ENCODE assay signal across 7 mouse cellular contexts in the genomic region with DNA sequence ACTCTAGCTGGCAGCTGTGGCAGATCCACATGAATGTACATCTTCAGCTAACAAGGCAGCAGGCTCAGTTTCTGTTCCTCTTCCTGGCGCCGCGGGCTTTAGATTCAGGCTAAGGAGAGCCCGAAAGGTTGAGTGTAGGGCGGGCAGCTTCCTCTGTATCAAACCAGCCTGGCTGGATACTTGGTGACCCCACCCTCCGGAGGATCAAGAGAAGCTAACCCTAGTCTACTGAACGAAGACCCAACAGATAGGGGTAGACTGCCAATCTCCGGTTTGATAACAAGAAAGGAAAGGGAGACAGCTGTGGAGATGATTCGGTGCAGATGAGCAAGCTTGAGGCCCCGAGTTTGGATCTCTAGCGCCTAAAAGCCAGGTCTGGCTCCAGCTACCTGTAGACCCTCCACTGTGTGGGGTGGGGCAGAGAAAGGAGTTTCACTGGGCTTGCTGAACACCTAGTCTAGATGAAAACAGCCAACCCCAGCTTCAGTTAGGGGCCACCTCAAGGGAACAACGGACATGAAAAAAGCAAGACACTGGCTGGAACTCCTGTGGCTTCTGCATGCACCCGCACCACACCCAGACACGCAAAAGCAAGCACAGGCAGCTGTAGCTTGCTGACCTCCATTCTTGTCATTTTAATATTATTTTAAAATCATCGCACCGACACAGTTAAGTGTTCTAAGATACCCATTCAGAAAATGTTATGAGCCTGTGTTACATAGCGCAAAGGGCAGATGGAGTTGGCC. TPM values are rescaled to one million over a fixed set of nuclear protein-coding genes. Genes with fewer than 3 reads are reported as not detected.
DNase-seq lines count a peak whose midpoint lies in the region; ATAC-seq and TF ChIP-seq lines count a peak whose summit lies in the region.

No protein-coding gene starts in this region.

- H3K4me3 ChIP-seq in E14TG2a.4 (replicated peaks; ENCODE audit: low read length): peak overlapping the region; percentile 100
- H3K4me3 ChIP-seq in bone marrow macrophage, adult 2 months (ENCODE audit: insufficient read depth, low read length): peak overlapping the region; percentile 90
- peak overlapping the region; percentile 83 for H3K4me3 ChIP-seq in heart, embryonic 13.5 days
- H3K4me3 ChIP-seq in liver, embryonic 14.5 days (ENCODE audit: insufficient read depth in 1 of 2, low read depth in 2 of 2, low read length in 2 of 2): peak overlapping the region; percentile 96
- peak overlapping the region; percentile 94 for H3K4me3 ChIP-seq in neural tube, embryonic 12.5 days

- no peak for TF ChIP-seq CTCF in E14TG2a.4 (conservative IDR thresholded peaks at IDR 0.05; ENCODE audit: low read length)
- no peak for TF ChIP-seq CTCF in bone marrow macrophage, adult 2 months (IDR thresholded peaks at IDR 0.05; ENCODE audit: low read depth, low read length)
- TF ChIP-seq CTCF in liver, embryonic 14.5 days (IDR thresholded peaks at IDR 0.05; ENCODE audit: low read depth): no peak

- peak overlapping the region; percentile 95 for H3K9ac ChIP-seq in heart, embryonic 13.5 days
- peak overlapping the region; percentile 94 for H3K9ac ChIP-seq in liver, embryonic 14.5 days (replicated peaks)
- H3K9ac ChIP-seq in neural tube, embryonic 12.5 days: peak overlapping the region; percentile 93

- peak overlapping the region; percentile 89 for H3K27ac ChIP-seq in bone marrow macrophage, adult 2 months (ENCODE audit: insufficient read depth, low read depth, low read length)
- H3K27ac ChIP-seq in heart, embryonic 13.5 days (replicated peaks): peak overlapping the region; percentile 10; the same call in 1 of the 2 replicates
- H3K27ac ChIP-seq in liver, embryonic 14.5 days: peak overlapping the region; percentile 93
- H3K27ac ChIP-seq in neural tube, embryonic 12.5 days: no peak overlapping the region

- no peak for TF ChIP-seq POLR2A in bone marrow macrophage, adult 2 months (IDR thresholded peaks at IDR 0.05; ENCODE audit: borderline replicate concordance, low read depth, low read length)

- WGBS in heart, embryonic 13.5 days: 59% methylated on average over 17 of the region's 17 CpGs
- 12% methylated on average over 17 of the region's 17 CpGs for WGBS in liver, embryonic 14.5 days (ENCODE audit: insufficient replicate concordance)
- 83% methylated on average over 17 of the region's 17 CpGs for WGBS in neural tube, embryonic 12.5 days

- peak; percentile 59 to 68 (median 66) for DNase-seq in liver, embryonic 14.5 days (ENCODE audit: low read depth in 3 of 3, low spot score in 3 of 3)
- DNase-seq in right cerebral cortex, postnatal 14 days: no peak

- ATAC-seq in heart, embryonic 13.5 days (ENCODE audit: extremely low read depth, insufficient number of reproducible peaks, low FRiP score, low TSS enrichment): no peak
- peak; percentile 75 for ATAC-seq in liver, embryonic 14.5 days (ENCODE audit: insufficient read depth)
- no peak for ATAC-seq in neural tube, embryonic 12.5 days (ENCODE audit: low FRiP score, low read depth)
- no peak for ATAC-seq in inflammation-experienced regulatory T-cells, adult 6 months

- H3K9me3 ChIP-seq in E14TG2a.4 (ENCODE audit: low read length): no peaks in the 10 kb centered on the region
- no peaks in the 10 kb centered on the region; the same call in 1 of the 2 replicates for H3K9me3 ChIP-seq in heart, embryonic 13.5 days
- H3K9me3 ChIP-seq in liver, embryonic 14.5 days (ENCODE audit: control insufficient read depth, low read length): no peaks in the 10 kb centered on the region
- no peaks in the 10 kb centered on the region for H3K9me3 ChIP-seq in neural tube, embryonic 12.5 days

- peak overlapping the region; percentile 93 for H3K4me2 ChIP-seq in heart, embryonic 13.5 days
- peak overlapping the region; percentile 97 for H3K4me2 ChIP-seq in liver, embryonic 14.5 days (ENCODE audit: low read depth)
- peak overlapping the region; percentile 97 for H3K4me2 ChIP-seq in neural tube, embryonic 12.5 days (replicated peaks)

- peaks cover 37% of the 10 kb centered on the region for H3K4me1 ChIP-seq in E14TG2a.4 (replicated peaks; ENCODE audit: low read depth, low read length)
- H3K4me1 ChIP-seq in bone marrow macrophage, adult 2 months (ENCODE audit: control insufficient read depth, insufficient read depth, low read length): peaks cover 25% of the 10 kb centered on the region
- peaks cover 50% of the 10 kb centered on the region for H3K4me1 ChIP-seq in heart, embryonic 13.5 days
- H3K4me1 ChIP-seq in liver, embryonic 14.5 days (replicated peaks; ENCODE audit: control insufficient read depth in 2 of 2, insufficient read depth in 2 of 2, low read length in 1 of 2): peaks cover 29 to 36% of the 10 kb centered on the region in 2 experiments
- H3K4me1 ChIP-seq in neural tube, embryonic 12.5 days: peaks cover 15% of the 10 kb centered on the region

- no peaks in the 10 kb centered on the region for H3K27me3 ChIP-seq in E14TG2a.4 (ENCODE audit: insufficient read depth, low read length)
- no peaks in the 10 kb centered on the region for H3K27me3 ChIP-seq in heart, embryonic 13.5 days (replicated peaks)
- no peaks in the 10 kb centered on the region for H3K27me3 ChIP-seq in liver, embryonic 14.5 days (ENCODE audit: control insufficient read depth, insufficient read depth, low read length)
- H3K27me3 ChIP-seq in neural tube, embryonic 12.5 days (replicated peaks): no peaks in the 10 kb centered on the region

- H3K36me3 ChIP-seq in E14TG2a.4 (ENCODE audit: insufficient read depth, low read length): peaks cover 40% of the 10 kb centered on the region
- H3K36me3 ChIP-seq in heart, embryonic 13.5 days: peaks cover 36% of the 10 kb centered on the region
- H3K36me3 ChIP-seq in liver, embryonic 14.5 days (replicated peaks; ENCODE audit: control insufficient read depth, insufficient read depth, low read depth): peaks cover 20% of the 10 kb centered on the region
- peaks cover 26% of the 10 kb centered on the region for H3K36me3 ChIP-seq in neural tube, embryonic 12.5 days

- no peak for TF ChIP-seq EP300 in liver, embryonic 14.5 days (IDR thresholded peaks at IDR 0.05; ENCODE audit: low read depth)

RNA-seq across cellular contexts. Expression of a gene that starts 1.2 kb away (rescaled TPM):
- polyA plus RNA-seq in bone marrow macrophage, adult 2 months (2012; ENCODE audit: insufficient read depth, insufficient read length, missing spikeins): 170 and 172 TPM in 2 replicates
- polyA plus RNA-seq in heart, embryonic 13.5 days (2015; fragmentation: Nextera tagmentation; extraction: Ambion mirVana): 39.7 and 43.7 TPM in 2 replicates
- polyA plus RNA-seq in liver, embryonic 14.5 days (2012; rRNA removed): 58.9 and 60.3 TPM in 2 replicates
- 88.7 and 99.5 TPM in 2 replicates for polyA plus RNA-seq in liver, embryonic 14.5 days (2014; fragmentation: Nextera tagmentation; extraction: Ambion mirVana)
- 55.0 and 61.2 TPM in 2 replicates for polyA plus RNA-seq in neural tube, embryonic 12.5 days (2016; fragmentation: Nextera tagmentation; extraction: Ambion mirVana)
- polyA plus RNA-seq in inflammation-experienced regulatory T-cells, adult 6 months (2017; shearing (Covaris generic)): 10 to 100 TPM; 85.9 to 95.9 (median 91.8) TPM

RNA-seq across cellular contexts. Expression of a gene that starts 11.2 kb away (rescaled TPM):
- not detected in 2 replicates for polyA plus RNA-seq in bone marrow macrophage, adult 2 months (2012; ENCODE audit: insufficient read depth, insufficient read length, missing spikeins)
- not detected in 2 replicates for polyA plus RNA-seq in heart, embryonic 13.5 days (2015; fragmentation: Nextera tagmentation; extraction: Ambion mirVana)
- 0.03 TPM in 1 of 2 replicates, not detected in the other for polyA plus RNA-seq in liver, embryonic 14.5 days (2012; rRNA removed)
- polyA plus RNA-seq in liver, embryonic 14.5 days (2014; fragmentation: Nextera tagmentation; extraction: Ambion mirVana): not detected in 2 replicates
- 0.25 TPM in 1 of 2 replicates, not detected in the other for polyA plus RNA-seq in neural tube, embryonic 12.5 days (2016; fragmentation: Nextera tagmentation; extraction: Ambion mirVana)
- polyA plus RNA-seq in inflammation-experienced regulatory T-cells, adult 6 months (2017; shearing (Covaris generic)): 1 to 10 TPM; 1.1 to 1.5 (median 1.5) TPM

RNA-seq across cellular contexts. Expression of a gene that starts 16.6 kb away (rescaled TPM):
- polyA plus RNA-seq in bone marrow macrophage, adult 2 months (2012; ENCODE audit: insufficient read depth, insufficient read length, missing spikeins): 6.9 and 8.1 TPM in 2 replicates
- polyA plus RNA-seq in heart, embryonic 13.5 days (2015; fragmentation: Nextera tagmentation; extraction: Ambion mirVana): 3.4 and 3.5 TPM in 2 replicates
- polyA plus RNA-seq in liver, embryonic 14.5 days (2012; rRNA removed): 1.3 and 1.7 TPM in 2 replicates
- 0.35 and 0.53 TPM in 2 replicates for polyA plus RNA-seq in liver, embryonic 14.5 days (2014; fragmentation: Nextera tagmentation; extraction: Ambion mirVana)
- 11.7 and 12.8 TPM in 2 replicates for polyA plus RNA-seq in neural tube, embryonic 12.5 days (2016; fragmentation: Nextera tagmentation; extraction: Ambion mirVana)
- 1 to 10 TPM in 1 of 3 experiments, under 1 TPM in 2; 0.67 to 1.2 (median 0.67) TPM for polyA plus RNA-seq in inflammation-experienced regulatory T-cells, adult 6 months (2017; shearing (Covaris generic))
